Mouse (Mus musculus): Measurements from ENCODE around the gene Mmp25. TPM values are rescaled to one million over a fixed set of nuclear protein-coding genes. Genes with fewer than 3 reads are reported as not detected.

Mmp25 gene
- 0.11 and 0.14 TPM in 2 replicates for polyA plus RNA-seq (2015; fragmentation: Nextera tagmentation; extraction: Ambion mirVana)

GRCm38 (mm10) chr17:23644613-23645495, at the start of gene Mmp25:
Gene Mmp25, minus strand, starts transcription at chr17:23645277.

GRCm38 (mm10) chr17:23683856-23684672, 39.0 kb upstream of the Mmp25 start, which contains the start of gene Cldn9:
Gene Cldn9, minus strand, starts transcription at chr17:23684026.

GRCm38 (mm10) chr17:23679127-23679835, 34.2 kb upstream of the Mmp25 start, which contains the start of gene Cldn6:
Gene Cldn6, plus strand, starts transcription at chr17:23679249.

GRCm38 (mm10) chr17:23677236-23677679, 32.2 kb upstream of the Mmp25 start, which contains the start of gene Tnfrsf12a:
Gene Tnfrsf12a, minus strand, starts transcription at chr17:23677468.

GRCm38 (mm10) chr17:23673424-23674073, 28.5 kb upstream of the Mmp25 start, which contains the start of the genes Hcfc1r1 and Thoc6:
Gene Hcfc1r1, plus strand, starts transcription at chr17:23673596.
Gene Thoc6, minus strand, starts transcription at chr17:23673882.

GRCm38 (mm10) chr17:23660117-23660875, 15.2 kb upstream of the Mmp25 start, which contains the start of gene Bicdl2:
Gene Bicdl2, plus strand, starts transcription at chr17:23660506.

GRCm38 (mm10) chr17:23600641-23601622, 44.1 kb downstream of the Mmp25 start, which contains the start of gene Zscan10:
Gene Zscan10, plus strand, starts transcription at chr17:23600856.

GRCm38 (mm10) chr17:23598582-23599552, 46.2 kb downstream of the Mmp25 start, which contains the start of gene Zfp13:
Gene Zfp13, minus strand, starts transcription at chr17:23599487.

Other genes with a start within 250 kb of the Mmp25 start
- not detected in 2 replicates for gene Vmn2r117, start 165.6 kb downstream of the Mmp25 start, polyA plus RNA-seq (2015; fragmentation: Nextera tagmentation; extraction: Ambion mirVana)
- 8.0 TPM in 2 replicates for gene Zfp213, start 81.0 kb downstream of the Mmp25 start, polyA plus RNA-seq (2015; fragmentation: Nextera tagmentation; extraction: Ambion mirVana)
- 4.9 and 5.1 TPM in 2 replicates for gene Zfp13, start 45.8 kb downstream of the Mmp25 start, polyA plus RNA-seq (2015; fragmentation: Nextera tagmentation; extraction: Ambion mirVana)
- gene Zscan10, start 44.4 kb downstream of the Mmp25 start, polyA plus RNA-seq (2015; fragmentation: Nextera tagmentation; extraction: Ambion mirVana): not detected in 2 replicates
- gene Bicdl2, start 15.2 kb upstream of the Mmp25 start, polyA plus RNA-seq (2015; fragmentation: Nextera tagmentation; extraction: Ambion mirVana): 6.3 and 8.5 TPM in 2 replicates
- 272 and 288 TPM in 2 replicates for gene Hcfc1r1, start 28.3 kb upstream of the Mmp25 start, polyA plus RNA-seq (2015; fragmentation: Nextera tagmentation; extraction: Ambion mirVana)
- 18.7 and 18.8 TPM in 2 replicates for gene Thoc6, start 28.6 kb upstream of the Mmp25 start, polyA plus RNA-seq (2015; fragmentation: Nextera tagmentation; extraction: Ambion mirVana)
- 82.9 and 116 TPM in 2 replicates for gene Tnfrsf12a, start 32.2 kb upstream of the Mmp25 start, polyA plus RNA-seq (2015; fragmentation: Nextera tagmentation; extraction: Ambion mirVana)
- 0.15 and 0.33 TPM in 2 replicates for gene Cldn6, start 34.0 kb upstream of the Mmp25 start, polyA plus RNA-seq (2015; fragmentation: Nextera tagmentation; extraction: Ambion mirVana)
- gene Cldn9, start 38.7 kb upstream of the Mmp25 start, polyA plus RNA-seq (2015; fragmentation: Nextera tagmentation; extraction: Ambion mirVana): not detected in 2 replicates
- gene 1520401A03Rik, start 77.5 kb upstream of the Mmp25 start, polyA plus RNA-seq (2015; fragmentation: Nextera tagmentation; extraction: Ambion mirVana): 0.04 TPM in 1 of 2 replicates, not detected in the other
- gene Pkmyt1, start 81.1 kb upstream of the Mmp25 start, polyA plus RNA-seq (2015; fragmentation: Nextera tagmentation; extraction: Ambion mirVana): 19.7 and 21.9 TPM in 2 replicates
- 21.7 and 28.3 TPM in 2 replicates for gene Paqr4, start 95.6 kb upstream of the Mmp25 start, polyA plus RNA-seq (2015; fragmentation: Nextera tagmentation; extraction: Ambion mirVana)
- gene Kremen2, start 100.6 kb upstream of the Mmp25 start, polyA plus RNA-seq (2015; fragmentation: Nextera tagmentation; extraction: Ambion mirVana): 0.07 and 0.13 TPM in 2 replicates
- 26.5 and 28.3 TPM in 2 replicates for gene Flywch1, start 126.3 kb upstream of the Mmp25 start, polyA plus RNA-seq (2015; fragmentation: Nextera tagmentation; extraction: Ambion mirVana)
- 11.5 and 14.0 TPM in 2 replicates for gene Flywch2, start 140.8 kb upstream of the Mmp25 start, polyA plus RNA-seq (2015; fragmentation: Nextera tagmentation; extraction: Ambion mirVana)
- 230 and 239 TPM in 2 replicates for gene Srrm2, start 145.3 kb upstream of the Mmp25 start, polyA plus RNA-seq (2015; fragmentation: Nextera tagmentation; extraction: Ambion mirVana)
- 1,134 TPM in 2 replicates for gene Elob, start 183.9 kb upstream of the Mmp25 start, polyA plus RNA-seq (2015; fragmentation: Nextera tagmentation; extraction: Ambion mirVana)
- not detected in 2 replicates for gene Prss33, start 190.8 kb upstream of the Mmp25 start, polyA plus RNA-seq (2015; fragmentation: Nextera tagmentation; extraction: Ambion mirVana)
- 1.1 and 1.5 TPM in 2 replicates for gene Prss32, start 198.6 kb upstream of the Mmp25 start, polyA plus RNA-seq (2015; fragmentation: Nextera tagmentation; extraction: Ambion mirVana)
- gene Prss41, start 198.9 kb upstream of the Mmp25 start, polyA plus RNA-seq (2015; fragmentation: Nextera tagmentation; extraction: Ambion mirVana): 0.12 TPM in 1 of 2 replicates, not detected in the other
- gene Prss21, start 222.8 kb upstream of the Mmp25 start, polyA plus RNA-seq (2015; fragmentation: Nextera tagmentation; extraction: Ambion mirVana): not detected in 2 replicates
- gene Dcpp1, start 235.6 kb upstream of the Mmp25 start, polyA plus RNA-seq (2015; fragmentation: Nextera tagmentation; extraction: Ambion mirVana): not detected in 2 replicates
- gene Dcpp2, start 235.6 kb upstream of the Mmp25 start, polyA plus RNA-seq (2015; fragmentation: Nextera tagmentation; extraction: Ambion mirVana): not detected in 2 replicates